Mouse (Mus musculus): ENCODE data around the gene Me3.
A peak's percentile ranks its signal among the peaks of the same experiment; 100 is the strongest.

Me3 gene

DNA sequence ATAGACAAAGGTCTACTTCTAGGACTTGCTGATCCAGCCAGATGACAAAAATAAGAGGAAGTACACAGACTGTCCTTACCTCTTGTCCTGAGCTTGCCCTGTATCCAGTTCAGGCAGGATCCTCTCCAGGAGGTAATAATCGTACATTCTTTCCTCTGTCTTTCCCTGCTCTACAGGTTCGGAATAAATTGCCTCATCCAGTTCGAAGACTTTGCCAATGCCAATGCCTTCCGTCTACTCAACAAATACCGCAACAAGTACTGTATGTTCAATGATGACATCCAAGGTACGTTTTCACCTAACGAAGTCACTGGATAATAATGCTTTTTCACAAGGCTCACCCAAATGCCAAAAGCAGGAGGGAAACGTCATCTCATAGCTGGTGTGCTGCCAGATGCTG is 201.3 kb downstream of the Me3 start:
- DNase-seq (ENCODE audit: low read depth, low spot score) = no peak

DNA sequence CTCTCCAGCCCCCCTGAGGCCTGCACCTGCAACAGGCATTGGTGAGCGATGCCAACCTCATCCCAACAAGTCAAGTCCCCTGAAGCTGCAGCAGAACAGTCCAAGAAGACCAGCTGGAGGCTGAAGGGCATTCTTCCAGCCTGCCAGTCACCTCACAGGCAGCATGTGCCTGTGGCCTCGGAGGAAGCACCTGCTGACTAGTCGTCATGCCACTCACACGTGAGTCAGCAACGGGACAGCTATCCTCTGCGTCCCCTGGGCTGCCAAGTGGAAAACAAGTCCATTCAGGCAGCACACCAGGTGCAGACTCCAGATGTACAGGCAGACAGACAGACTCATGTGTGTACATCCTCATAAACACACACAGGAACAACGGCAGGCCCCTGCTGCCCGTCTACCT is 203.4 kb downstream of the Me3 start:
- DNase-seq (ENCODE audit: low read depth, low spot score) = no peak

DNA sequence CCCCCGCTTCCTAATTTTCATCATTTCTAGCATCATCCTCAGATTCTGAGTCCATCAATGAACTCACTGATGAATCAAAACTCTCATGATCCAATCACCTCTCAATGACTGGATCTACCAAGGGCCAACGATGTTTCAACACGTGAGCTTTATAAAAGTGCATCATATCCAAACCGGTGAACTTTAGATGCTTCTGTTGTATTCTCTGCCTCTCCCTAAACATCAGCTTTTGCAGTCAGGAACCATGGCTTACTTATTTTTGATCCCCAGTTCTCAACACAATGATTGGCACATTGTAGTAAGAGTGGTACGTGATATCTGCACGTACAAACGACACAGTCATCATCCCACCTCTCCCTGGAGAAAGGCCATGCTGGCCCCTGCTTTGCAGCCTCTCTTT is 204.5 kb downstream of the Me3 start:
- DNase-seq (ENCODE audit: low read depth, low spot score) = no peak

DNA sequence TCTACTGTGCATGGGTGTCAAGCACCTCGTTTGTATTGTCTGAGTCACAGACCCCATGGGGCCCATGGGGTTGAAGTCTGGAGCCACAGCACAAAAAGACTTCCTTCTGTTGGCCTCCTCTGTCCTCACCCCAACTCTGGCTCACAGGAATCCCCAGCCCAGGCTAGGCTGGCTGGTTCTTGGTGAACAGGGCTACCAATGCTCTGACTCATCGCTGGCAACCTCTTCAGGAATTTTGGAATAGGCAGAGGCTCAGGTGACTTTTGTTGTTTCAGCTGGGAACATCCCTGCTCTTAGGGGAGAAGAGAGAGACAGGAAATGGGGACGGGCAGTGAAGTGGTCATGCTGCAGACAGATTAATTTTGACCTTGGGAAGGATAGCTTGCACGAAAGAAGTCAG is 205.6 kb downstream of the Me3 start:
- peak; percentile 9 for DNase-seq (ENCODE audit: low read depth, low spot score)

DNA sequence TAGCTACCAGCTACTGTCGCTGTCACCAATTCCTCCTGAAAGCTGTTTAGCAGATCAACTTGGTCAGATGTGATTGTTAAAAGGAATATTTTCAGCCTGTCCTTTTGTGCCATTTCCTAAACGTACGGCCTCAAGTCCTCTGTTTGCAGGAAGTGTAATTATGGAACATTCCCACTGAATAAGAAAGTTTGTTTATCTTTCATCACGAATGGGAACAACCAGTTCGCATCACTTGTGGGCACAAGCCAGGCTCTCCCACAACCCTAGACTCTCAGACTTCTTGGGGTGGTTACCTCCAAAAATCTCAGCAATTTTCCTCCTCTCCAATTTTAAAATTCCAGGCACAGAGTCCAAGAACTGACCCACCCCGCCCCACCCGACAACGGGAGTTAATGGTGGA is 207.5 kb downstream of the Me3 start:
- DNase-seq (ENCODE audit: low read depth, low spot score) = no peak

DNA sequence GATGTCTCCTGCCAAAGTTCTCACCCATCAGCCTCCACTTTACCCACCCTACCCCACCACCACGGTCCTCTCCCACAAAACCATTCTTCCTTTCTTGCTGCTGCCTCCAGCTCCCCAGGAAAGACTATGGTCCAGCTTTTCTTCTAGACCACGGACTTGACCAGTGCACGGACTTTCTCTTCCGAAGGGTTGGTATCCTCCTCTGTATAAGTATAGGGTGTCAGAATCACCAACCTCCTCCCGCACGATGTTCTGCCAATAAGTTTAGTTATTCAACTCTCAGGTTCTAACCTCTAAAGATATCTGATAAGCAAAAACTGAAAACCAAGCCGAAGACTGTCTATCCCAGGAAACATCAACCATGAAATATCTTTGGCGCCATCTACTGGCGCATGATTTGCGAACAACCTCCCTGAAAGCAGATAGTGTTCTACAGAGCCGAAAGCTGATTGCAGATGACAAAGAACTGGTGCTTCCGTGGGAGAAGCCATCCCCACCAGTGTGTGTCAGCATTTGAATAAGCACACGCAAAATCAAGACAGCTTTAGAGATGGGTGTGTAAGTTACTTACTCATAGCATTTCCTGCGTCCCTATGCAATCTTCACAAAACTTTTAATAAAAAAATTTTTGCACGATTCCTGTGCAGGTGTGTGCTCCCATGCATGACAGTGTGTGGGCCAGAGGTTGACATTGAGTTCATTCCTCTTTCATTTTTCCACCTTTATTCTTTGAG is 209.6 kb downstream of the Me3 start:
- DNase-seq (ENCODE audit: low read depth, low spot score) = peak; percentile 86

DNA sequence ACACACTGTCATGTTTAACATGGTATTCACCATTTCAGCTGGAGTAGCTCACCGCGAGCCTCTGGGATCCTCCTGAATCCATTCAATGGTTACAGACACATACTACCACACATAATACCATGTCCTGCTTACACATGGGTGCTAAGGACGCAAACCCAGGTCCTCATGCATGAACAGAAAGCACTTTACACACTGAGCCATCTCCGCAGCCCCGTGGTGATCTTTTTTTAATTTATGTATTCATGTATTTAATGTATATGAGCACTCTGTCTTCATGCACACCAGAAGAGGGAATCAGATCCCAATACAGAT is 210.2 kb downstream of the Me3 start:
- DNase-seq (ENCODE audit: low read depth, low spot score) = no peak

DNA sequence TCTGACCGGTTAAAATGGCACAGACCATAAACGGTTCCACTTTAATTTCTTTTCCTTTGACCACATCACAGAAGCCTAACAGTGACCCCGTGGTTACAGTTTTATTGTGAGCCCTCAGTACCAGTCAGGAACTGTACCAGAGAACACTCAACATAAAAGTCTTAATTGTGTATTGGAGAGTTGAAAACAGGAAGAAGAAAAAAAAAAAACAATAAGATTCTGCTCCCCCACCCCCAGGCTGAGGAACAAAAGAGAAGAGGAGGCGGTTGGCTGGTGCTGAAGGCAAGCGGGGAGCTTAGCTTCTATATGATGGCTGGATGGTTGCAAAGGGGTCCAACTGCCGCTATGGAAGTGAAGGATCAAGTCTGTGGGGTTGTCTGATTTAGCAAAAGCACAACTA is 210.9 kb downstream of the Me3 start:
- no peak for DNase-seq (ENCODE audit: low read depth, low spot score)

DNA sequence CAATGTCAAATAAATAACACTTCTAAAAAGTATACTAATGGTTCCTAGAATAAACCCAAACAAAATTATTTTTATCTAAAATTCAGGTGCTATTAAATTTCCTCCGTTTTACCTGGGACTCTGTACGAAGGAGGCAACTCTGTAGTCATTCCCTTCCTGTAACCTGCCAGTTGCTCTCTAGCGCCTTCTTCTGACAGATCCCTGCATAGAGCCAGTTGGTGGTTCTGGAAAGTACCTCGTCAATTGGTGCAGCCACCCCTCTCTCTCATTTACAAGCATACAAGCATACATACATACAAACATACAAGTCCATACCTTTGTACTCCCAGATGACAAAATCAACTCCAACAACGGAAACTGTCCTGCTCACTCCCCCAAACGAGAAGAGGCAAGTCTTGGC is 211.3 kb downstream of the Me3 start:
- DNase-seq (ENCODE audit: low read depth, low spot score) = peak; percentile 65

DNA sequence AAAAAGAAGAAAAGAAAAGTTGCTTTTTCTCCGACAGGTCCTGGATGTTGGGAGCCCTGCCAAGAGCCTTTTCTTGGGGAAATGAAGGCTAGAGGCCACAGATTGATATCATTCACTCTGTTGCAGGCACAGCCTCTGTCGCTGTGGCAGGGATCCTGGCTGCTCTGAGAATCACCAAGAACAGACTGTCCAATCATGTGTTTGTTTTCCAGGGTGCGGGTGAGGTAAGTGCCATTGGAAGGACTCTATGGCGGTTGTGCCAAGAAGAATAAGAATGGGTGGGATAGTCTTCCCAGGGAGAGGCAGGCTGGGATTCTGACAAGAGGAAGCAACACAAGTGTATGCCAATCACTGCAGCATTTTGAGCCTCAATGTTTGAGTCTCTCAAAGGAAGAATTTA is 213.5 kb downstream of the Me3 start:
- DNase-seq (ENCODE audit: low read depth, low spot score) = no peak

DNA sequence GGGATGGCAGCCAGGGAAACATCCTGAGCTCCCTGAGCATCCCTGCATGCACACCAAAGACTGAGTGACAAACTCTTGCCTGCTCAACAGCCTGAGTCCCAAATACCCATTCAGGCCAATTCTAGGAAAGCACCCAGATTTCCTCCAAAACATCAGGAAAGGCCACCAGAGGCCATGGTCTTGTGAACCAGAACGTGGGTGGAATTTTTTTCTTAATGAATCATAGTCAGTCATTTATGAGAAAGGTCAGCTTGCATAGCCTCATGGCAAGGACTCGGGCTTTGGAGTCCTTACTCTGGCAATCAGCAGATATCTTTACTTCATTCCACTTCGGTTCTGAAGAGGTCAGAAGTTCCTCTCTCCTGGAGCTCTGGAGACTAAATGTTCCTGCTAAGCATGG is 218.3 kb downstream of the Me3 start:
- DNase-seq (ENCODE audit: low read depth, low spot score) = no peak

DNA sequence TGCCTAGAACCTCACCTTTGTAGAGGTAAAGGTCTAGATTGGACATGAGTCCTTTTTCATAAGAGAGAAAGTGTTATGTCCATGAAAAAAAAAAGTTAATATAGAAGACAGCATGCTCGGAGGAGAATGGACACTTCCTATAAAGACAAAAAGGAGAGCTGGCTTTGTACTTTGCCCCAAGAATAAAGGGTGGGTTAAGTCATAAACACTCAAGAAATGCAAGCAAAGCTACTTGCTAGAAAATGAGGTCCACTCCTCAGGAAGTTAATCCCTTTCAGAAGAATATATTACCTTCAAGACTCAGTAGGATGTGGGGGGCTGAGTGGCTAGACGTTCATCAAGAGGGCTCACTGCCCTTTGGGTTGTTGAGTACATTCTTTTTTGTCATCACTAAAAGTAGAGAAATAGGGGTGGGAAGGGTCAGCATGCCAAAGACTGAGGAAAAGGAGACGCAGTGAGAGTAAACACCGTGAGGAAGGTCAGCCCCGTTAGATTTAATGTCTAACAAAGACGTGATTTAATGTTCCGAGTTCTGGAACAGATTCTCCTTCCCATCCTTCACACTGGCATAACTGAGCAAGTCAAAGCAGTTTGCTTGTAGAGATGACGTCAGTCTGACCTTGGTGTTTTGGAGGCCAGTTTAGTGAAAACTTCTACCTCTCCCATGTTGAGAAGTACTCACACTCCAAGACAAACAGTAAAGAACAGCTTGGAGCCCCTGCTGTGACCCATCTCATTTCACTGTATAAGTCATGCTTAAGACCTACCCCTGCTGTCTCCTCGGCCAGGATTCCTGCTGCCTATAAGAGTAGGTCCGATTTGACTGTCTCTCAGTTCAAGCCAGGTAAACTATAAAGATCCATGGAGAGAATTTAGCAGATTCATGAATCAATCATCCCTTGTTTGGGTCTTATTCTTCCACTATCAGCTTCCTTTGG is 220.2 kb downstream of the Me3 start:
- peak; percentile 21 for DNase-seq (ENCODE audit: low read depth, low spot score)

DNA sequence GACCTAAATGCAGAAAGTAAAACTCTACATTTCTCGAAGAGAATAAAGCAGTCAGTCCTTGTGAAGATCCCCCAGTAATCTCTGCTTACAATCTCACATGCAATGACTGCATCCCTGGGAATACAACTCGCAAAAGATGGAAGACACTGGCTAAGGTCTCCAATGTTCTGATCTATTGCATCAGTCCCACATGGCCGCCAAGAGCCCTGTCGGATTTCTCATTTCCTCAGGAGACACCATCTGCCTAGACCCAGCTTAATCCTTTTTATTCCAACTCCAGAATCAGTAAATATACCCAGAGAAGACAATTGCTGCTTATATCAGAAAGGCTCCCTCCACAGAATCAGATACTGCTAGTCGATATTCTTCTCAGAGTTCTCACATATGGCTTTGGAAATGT is 220.9 kb downstream of the Me3 start:
- no peak for DNase-seq (ENCODE audit: low read depth, low spot score)

DNA sequence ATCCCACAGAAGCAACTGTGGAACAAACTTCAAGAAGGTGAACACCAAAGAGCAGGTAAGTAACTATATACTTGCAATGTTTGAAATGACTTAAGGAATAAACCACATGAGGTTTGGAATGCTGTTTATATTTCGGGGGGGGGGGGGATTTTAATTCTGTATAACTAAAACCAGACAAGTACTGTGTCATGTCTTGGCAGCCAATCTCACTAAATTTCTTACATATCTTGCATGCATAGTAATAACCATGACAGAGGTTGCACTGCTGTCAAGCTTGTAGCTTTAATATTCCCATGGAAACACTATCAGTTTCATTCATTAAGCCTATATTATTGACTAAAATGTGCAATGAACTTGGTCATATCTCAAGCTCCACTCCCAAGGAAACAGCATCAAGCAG is 223.0 kb downstream of the Me3 start:
- DNase-seq (ENCODE audit: low read depth, low spot score) = no peak

DNA sequence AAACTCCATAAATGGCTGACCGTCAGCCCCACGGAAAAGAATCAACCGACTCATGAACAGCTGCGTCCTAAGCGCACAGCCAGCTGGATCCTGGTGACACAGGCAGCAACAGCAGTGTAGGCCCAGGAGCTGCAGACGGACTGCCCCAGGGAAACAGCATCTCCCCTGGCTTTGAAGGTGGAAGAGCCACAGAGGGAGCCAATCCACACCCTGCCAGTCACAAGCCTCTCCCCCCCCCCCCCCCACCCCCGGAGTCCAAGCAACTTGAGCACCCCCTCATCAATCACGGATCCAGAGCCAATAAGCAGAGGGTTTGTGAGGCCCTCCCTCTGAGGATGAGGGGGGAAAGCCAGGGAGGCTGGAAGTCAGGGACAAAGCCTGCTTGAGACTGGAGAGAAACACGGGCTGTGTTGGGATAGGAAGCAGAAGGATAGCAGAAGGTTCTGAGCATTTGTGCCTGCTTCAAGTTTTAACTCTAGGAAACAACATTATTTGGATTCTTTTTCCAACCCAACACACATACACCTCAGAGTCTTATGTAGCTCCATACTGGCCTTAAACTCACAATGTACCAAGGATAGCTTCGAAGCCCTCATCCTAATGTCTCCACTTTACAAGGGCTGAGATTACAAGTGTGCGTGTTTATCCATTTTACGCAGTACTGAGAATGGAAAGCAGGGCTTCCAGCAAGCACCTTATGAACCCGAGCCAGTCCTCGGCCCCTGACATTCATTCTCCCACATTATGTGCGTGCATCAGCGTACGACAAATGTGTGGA is 224.4 kb downstream of the Me3 start:
- no peak for DNase-seq (ENCODE audit: low read depth, low spot score)

DNA sequence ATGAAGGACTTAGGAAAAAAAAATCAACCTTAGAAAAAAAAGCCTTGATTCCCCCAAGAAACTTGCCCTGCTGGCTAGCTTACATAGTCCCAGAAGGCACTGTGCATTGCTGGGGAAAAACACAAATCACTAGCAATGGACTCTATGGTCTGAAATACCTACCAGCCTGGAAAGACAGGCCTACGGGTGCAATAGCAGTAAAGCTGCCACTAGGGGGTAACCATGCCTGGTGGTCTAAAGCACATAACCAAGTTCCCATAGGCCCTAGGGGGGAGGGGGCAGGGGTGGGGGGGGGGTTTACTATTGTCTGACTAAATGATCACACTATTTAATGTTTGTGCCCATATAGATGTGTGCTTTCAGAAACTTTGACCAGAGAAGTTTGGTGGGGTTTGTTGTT is 232.6 kb downstream of the Me3 start:
- DNase-seq (ENCODE audit: low read depth, low spot score) = peak; percentile 35

DNA sequence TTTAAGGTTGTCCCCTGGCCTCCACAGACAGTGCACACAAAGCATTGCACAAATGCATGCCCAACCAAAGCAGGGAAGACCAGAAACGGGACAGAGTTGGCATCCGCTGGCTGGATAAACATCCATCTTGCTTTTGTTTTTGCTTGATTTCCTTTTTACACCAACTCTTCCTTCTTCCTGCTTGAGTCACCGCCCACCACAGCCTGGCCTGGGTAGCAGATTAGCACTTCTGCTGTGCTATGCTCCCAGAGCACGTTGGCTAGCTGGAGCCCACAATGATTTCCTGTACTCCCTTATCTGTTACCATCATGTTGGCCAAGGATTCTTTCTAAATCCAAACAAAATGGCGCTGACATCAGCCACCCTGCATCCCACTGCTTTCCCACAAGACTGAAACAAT is 235.0 kb downstream of the Me3 start:
- DNase-seq (ENCODE audit: low read depth, low spot score) = no peak

DNA sequence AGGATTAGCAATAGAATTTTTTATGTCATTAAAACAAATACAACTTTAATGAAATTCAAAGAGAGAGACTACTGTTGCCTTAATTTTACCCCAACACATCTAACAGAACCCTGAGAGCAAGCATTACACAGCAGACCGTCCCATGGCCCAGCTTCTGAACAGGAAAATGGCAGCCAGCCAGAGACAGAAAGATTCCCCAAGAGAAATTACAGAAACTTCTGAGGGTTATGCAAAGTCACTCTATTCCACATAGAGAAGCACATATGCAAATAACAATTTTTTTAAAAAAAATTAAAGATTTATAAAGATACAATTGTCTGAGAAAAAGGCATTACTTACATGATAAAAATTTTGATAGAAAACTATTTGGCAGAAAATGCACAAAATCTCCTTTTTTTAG is 247.5 kb downstream of the Me3 start:
- no peak for DNase-seq (ENCODE audit: low read depth, low spot score)

DNA sequence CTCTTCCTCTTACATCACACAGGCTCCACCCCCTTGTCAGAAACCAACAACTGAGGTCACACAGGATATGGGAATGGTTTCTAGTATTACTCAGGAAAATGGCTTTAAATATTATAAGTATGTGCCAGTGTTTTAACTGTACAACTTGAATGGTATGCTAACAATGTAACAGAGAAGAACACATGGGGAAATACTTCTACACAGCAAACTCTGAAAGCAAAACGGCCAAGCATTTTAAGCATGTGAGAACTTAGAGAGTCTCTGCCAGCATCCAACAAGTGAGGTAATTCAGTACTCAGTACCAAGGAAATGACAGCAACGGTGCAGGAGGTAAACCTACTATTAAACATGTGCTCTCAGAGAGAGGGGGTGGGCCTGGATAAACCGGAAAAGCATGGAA is 252.4 kb downstream of the Me3 start:
- DNase-seq (ENCODE audit: low read depth, low spot score) = no peak

DNA sequence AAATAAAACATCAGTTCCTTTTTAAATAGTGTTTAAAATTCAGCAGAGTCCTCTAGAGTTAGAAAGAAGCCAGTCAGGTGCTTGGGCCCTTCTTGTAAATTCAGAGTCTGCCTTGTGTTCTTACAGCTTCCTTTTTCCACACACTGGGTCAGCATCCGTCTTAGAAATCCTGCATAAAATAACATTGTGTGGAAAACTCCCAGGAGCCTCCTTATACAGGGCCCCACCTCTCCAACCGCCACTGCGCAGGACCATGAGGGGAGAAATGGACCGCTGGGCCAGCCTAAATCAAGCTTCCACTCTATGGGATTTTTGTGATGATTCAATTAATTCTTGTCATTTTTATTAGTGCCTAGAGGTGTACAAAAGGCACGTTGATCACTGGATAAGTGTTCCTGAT is 259.2 kb downstream of the Me3 start:
- DNase-seq (ENCODE audit: low read depth, low spot score) = no peak

DNA sequence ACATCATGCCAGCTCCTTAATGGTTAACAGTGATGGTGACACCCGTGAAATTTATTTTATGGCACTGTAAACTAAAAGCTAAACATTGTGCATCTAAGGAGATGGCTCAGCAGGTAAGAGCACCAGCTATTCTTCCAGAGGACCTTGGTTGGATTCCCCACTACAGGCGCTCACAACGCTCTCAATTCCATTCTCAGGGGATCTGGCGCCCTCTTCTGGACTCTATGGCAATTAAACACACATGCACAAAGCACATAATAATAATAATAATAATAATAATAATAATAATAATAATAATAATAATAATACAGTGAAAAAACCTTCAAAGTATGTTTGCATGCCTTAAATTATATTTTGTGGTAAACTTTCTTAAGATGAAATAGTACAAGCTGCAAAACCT is 259.7 kb downstream of the Me3 start:
- DNase-seq (ENCODE audit: low read depth, low spot score) = peak; percentile 65

DNA sequence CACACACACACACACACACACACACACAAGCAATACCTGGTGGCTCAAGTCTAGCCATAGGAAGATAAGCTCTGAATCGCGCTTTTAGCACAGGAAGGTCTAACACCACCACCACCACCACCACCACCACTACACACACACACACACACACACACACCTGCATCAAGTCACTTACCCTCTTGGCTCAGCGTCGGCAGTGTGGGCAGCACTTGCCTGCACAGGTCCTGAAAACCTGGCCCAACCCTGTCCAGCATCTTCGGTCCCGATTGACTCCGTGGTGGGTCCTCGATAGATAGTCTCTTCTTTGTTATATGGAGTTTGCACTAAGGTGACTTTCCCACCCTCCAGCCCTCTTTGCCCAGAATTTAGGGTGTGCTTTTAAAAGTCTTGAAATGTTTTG is 270.8 kb downstream of the Me3 start:
- peak; percentile 14 for DNase-seq (ENCODE audit: low read depth, low spot score)
